Mouse (Mus musculus) thymus, postnatal 0 days (tissue): ENCODE measurements around the gene Alpl. TPM values are rescaled to one million over a fixed set of nuclear protein-coding genes. Genes with fewer than 3 reads are reported as not detected.

Source experiments
- polyA plus RNA-seq: library from polyadenylated mRNA; unstranded; fragments of >200 nt; fragmentation: Nextera tagmentation; extraction: Ambion mirVana; gene quantifications from 2 replicates; pipeline ENCODE4 v1.2.1, GENCODE M21; 2015

The Alpl gene
- polyA plus RNA-seq, 1 experiment from 2014 or later, result 1.4 TPM

Other genes starting within 250 kb of the Alpl start
- gene Ldlrad2, start 221.8 kb downstream of the Alpl start, polyA plus RNA-seq, result not detected in 2 replicates
- 52.4 and 59.1 TPM in 2 replicates for gene Usp48, start 202.6 kb downstream of the Alpl start, polyA plus RNA-seq
- gene Rap1gap, start 131.7 kb downstream of the Alpl start, polyA plus RNA-seq, result 5.5 TPM in 2 replicates
- 14.6 and 18.3 TPM in 2 replicates for gene Ece1, start 65.9 kb upstream of the Alpl start, polyA plus RNA-seq
- gene Eif4g3, start 196.6 kb upstream of the Alpl start, polyA plus RNA-seq, result 18.8 and 20.8 TPM in 2 replicates